Mouse (Mus musculus) left cerebral cortex, adult 6 months (tissue): ENCODE data around the gene Hoxa6. TPM values are rescaled to one million over a fixed set of nuclear protein-coding genes. Genes with fewer than 3 reads are reported as not detected.

Experiments
- long read RNA-seq, 2 experiments: library from polyadenylated mRNA; unstranded; transcript quantifications; one replicate each; pipeline ENCODE4 v2.0.0; 2019 to 2020
- polyA plus RNA-seq: library from polyadenylated mRNA; unstranded; fragments of <200 nt; fragmentation: Nextera tagmentation; gene quantifications from 2 replicates; pipeline ENCODE4 v1.2.3, GENCODE M21; 2021

The Hoxa6 gene
- not detected in 2 replicates for polyA plus RNA-seq
- long read RNA-seq, experiment 1, result 0 reads
- long read RNA-seq, experiment 2, result 0 reads

DNA sequence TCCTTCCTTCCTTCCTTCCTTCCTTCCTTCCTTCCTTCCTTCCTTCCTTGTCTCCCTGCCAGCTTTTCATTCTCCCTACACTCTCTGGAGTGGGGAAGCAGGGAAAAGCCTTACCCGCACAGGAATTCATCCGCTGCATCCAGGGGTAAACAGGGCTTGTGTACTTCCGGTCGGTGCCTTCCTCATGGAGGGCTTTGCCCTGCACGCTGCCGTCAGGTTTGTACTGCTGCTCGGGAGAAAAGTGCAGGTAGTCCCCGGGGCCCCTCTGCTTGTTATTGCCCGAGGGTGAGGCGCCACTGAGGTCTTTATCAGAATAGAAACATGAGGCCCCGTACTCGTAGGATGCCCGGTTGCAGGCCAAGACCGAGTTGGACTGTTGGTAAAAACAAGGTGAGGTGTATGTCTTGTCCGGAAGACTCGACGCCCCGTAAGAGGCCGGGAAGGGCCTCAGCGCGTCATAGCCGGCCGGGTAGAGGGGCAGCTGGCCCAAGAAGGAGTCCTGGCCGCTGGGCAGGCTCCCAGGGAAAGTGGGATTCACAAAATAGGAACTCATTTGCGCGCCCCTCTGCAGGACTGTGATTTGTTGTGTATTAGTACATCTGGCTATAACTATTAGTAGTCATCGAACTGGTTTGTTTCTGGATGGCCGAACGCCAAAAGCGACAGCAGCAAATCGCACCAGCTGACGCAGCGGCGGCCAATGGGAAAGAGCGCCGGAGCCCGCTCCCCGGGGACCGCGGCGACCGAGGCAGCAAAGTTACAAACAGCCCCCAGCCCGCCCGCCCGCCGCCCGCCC is at the start of gene Hoxa6:
Gene Hoxa6, minus strand, starts transcription at position 651 of the 796 bp plus-strand sequence.

DNA sequence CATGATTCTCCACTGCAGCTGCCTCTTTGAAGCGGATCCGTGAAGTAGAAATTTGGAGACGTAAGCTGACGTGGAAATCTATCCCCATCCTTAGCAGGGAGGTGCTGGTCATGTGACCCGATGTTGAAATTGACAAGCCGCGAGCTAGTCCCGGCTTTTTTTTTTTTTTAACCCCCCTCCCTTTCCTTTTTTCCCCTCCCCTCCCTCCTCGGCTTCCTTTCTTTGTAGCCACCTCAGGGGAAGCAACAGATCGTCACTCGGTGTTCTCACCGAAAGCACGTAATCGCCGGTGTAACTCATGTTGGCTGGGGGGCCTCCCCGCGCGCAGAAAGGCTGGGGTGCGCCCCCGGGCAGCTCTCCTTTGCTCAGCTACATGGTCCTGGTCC is 37.2 kb upstream of the Hoxa6 start, which contains the start of gene Hoxa11:
Gene Hoxa11, minus strand, starts transcription at position 54 of the 386 bp plus-strand sequence.

GRCm38 (mm10) chr6:52240389-52241000 is 32.0 kb upstream of the Hoxa6 start, which contains the start of gene Hoxa10:
Hoxa10 (minus strand) TSS chr6:52240854.

DNA sequence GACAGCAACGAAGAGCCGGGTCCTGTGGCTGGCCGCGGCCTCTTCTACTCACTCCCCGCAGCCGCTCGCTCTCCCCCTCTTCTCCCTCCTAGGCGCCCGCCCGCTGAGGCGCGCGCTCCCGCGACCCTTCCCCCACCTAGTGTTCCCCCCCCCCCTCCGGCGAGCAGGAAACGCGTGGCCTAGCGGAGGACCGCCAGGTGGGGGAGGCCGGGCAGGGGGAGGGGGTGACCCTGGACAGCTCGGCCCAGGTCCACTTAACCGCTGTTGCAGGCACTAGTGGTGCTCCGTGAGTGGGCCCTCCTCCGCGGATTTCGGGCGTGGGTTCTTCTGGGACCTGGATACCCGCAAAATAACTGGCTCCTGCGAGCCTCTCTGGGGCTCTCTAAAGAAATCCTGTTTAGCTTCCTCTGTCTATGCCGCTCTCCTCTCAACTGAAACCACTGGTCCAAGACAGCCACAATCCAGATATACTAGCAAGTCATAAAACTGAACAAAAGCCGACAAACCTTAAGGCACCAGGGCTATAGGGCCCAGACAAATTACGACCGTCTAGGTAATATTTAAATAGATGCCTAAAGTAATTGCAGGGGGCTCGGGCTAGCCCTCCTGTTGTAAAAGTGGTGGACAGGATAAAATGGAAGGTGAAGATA is 22.1 kb upstream of the Hoxa6 start, which contains the start of gene Hoxa9:
Gene Hoxa9, minus strand, starts transcription at position 574 of the 650 bp plus-strand sequence.

DNA sequence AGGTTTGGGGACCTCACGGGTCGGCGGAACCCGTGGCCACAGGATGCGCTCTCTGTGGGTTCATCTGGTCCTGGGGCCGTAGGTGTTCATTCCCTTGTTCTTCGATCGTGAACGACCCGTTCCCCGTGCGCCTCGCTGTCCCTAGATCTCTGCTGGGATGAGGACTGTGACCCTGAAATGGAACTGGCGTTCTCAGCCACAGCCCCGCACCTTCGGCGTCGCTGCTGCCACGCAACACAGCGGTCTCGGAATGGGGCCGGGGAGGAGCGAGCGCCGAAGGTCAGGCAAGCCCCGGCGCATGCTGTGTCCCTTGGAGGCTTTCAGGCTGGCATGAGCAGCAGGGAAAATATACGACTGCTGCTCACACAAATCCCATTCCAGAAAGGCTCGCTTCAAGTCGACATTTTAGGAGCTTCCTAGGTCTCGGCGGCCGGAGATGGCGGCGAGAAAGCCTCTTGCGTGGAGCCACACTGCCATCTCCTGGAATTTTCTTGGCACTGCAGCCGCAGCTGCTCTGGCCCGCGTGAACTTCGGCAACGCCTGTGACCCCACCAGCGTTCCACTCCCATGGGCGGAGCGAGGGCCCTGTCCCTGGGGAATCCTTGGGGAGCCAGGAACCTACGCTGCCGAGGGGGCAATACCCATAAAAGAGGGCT is 12.9 kb upstream of the Hoxa6 start, which contains the start of gene Hoxa7:
Gene Hoxa7, minus strand, starts transcription at position 518 of the 656 bp plus-strand sequence.

GRCm38 (mm10) chr6:52213119-52213986 is 4.8 kb upstream of the Hoxa6 start, which contains the start of the genes Hoxa3 and Gm28308:
Hoxa3 (minus strand) TSS chr6:52213336.
Gm28308 (minus strand) TSS chr6:52213339.

DNA sequence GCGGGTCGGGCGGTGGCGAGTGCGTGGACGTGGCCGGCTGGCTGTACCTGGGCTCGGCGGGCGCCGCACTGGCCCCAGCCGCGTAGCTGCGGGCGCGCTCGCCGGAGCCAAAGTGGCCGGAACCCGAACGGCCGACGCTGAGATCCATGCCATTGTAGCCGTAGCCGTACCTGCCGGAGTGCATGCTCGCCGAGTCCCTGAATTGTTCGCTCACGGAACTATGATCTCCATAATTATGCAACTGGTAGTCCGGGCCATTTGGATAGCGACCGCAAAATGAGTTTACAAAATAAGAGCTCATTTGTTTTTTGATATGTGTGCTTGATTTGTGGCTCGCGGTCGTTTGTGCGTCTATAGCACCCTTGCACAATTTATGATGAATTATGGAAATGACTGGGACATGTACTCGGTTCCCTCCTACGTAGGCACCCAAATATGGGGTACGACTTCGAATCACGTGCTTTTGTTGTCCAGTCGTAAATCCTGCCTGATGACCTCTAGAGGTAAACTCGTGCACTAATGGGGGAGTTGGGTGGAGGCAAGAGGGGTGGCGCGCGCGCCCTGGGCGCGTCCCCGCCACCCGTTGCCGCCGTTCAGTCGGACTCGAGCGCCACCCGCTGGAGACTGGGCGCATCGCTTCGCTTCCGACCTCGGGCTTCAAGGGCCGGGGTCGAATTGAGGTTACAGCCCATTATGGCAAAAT is 4.3 kb downstream of the Hoxa6 start, which contains the start of gene Hoxa5:
Gene Hoxa5, minus strand, starts transcription at position 538 of the 703 bp plus-strand sequence.

DNA sequence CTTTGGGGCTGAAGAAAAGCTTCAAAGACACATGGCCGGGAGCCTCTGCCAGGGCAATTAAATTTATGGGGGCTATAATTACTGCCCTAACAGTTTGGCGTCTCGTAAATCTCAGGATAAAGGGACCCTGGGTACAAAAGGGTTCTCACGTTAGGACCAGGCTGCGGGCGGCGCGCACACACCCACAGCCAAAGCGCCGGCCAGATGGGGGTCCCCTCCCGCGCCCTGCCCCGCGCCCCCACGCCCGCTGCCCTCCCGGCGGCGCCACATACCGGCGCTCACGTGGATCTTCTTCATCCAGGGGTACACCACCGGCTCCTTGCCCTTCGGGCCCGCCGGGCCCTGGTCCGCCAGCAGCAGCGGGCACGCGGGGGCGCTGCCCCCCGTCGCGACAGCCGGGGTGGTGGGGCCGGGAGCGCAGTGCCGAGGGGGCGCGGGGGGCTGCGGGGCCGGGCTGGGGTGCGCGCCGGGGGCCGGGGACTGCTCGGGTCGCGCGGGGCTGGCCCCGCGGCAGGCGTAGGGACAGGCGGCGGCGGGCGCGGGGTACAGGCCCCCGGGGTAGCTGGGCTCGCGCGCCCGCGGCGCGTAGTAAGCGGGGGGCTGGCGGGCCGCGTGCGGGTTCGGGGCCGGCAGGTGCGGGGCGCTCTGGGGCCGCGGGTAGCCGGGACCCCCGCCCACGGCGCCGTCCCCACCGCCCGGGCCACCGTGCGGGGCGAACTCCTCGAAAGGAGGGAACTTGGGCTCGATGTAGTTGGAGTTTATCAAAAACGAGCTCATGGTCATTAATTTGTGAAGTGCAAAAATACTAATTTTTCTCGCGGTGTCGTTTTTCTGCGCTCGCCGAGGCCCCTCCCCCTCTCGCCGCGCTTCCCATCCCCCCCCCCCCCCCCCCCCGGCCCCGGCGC is 17.4 kb downstream of the Hoxa6 start, which contains the start of gene Hoxa4:
Gene Hoxa4, minus strand, starts transcription at position 848 of the 905 bp plus-strand sequence.

GRCm38 (mm10) chr6:52177061-52177735 is 31.3 kb downstream of the Hoxa6 start, which contains the start of gene 5730596B20Rik:
5730596B20Rik (plus strand) TSS chr6:52177498.

DNA sequence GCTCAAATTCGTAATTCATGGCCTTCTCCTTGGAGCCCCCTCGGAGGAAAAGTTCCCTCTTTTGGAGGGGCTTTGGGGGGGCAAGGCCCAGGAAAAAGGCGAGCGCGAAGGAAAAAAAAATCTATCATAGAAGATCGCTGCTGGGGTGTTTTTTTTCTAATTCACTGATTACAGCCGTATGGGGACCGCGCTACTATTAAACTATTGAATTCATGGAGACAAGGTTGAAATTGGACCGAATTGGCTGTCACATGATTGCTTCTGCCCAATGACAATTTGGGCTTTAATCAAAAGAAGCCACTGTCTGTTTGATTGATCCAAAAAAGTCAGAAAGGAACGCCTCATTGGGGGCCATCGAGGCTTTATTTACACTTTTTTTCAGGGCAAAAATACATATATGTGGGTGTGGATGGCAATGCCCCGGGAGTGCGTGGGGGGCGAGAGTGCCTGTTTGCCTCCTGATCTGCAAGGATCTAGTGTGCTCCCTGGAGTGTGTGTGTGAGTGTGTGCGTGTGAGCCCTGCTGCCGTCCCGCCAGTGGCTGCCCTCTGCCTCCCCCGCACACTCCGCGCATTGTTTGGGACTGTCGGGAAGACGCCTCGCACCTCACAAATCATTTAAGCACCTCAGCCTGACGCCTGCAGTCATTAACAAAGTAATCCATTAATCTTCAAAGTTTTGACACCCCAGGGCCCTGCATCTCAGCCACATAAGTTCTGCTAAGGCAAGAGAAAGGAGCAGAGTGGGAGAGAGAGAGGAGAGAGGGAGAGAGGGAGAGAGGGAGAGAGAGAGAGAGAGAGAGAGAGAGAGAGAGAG is 43.7 kb downstream of the Hoxa6 start, which contains the start of gene Hoxa2:
Gene Hoxa2, minus strand, starts transcription at position 206 of the 815 bp plus-strand sequence.

GRCm38 (mm10) chr6:52158276-52159051 is 50.1 kb downstream of the Hoxa6 start, which contains the start of gene Hoxa1:
Hoxa1 (minus strand) TSS chr6:52158317.

Other genes starting within 250 kb of the Hoxa6 start
- gene Skap2, start 196.2 kb downstream of the Hoxa6 start, polyA plus RNA-seq, result 11.4 and 14.0 TPM in 2 replicates
- not detected in 2 replicates for gene Hoxa1, start 50.4 kb downstream of the Hoxa6 start, polyA plus RNA-seq
- gene Hoxa2, start 43.9 kb downstream of the Hoxa6 start, polyA plus RNA-seq, result not detected in 2 replicates
- not detected in 2 replicates for gene 5730596B20Rik, start 31.2 kb downstream of the Hoxa6 start, polyA plus RNA-seq
- not detected in 2 replicates for gene Hoxa4, start 17.0 kb downstream of the Hoxa6 start, polyA plus RNA-seq
- not detected in 2 replicates for gene Hoxa5, start 4.1 kb downstream of the Hoxa6 start, polyA plus RNA-seq
- gene Hoxa3, start 4.6 kb upstream of the Hoxa6 start, polyA plus RNA-seq, result not detected in 2 replicates
- gene Gm28308, start 4.6 kb upstream of the Hoxa6 start, polyA plus RNA-seq, result not detected in 2 replicates
- not detected in 2 replicates for gene Hoxa7, start 13.1 kb upstream of the Hoxa6 start, polyA plus RNA-seq
- gene Hoxa9, start 22.4 kb upstream of the Hoxa6 start, polyA plus RNA-seq, result not detected in 2 replicates
- gene Hoxa10, start 32.1 kb upstream of the Hoxa6 start, polyA plus RNA-seq, result not detected in 2 replicates
- gene Hoxa11, start 37.1 kb upstream of the Hoxa6 start, polyA plus RNA-seq, result not detected in 2 replicates
- not detected in 2 replicates for gene Hoxa13, start 52.2 kb upstream of the Hoxa6 start, polyA plus RNA-seq
- not detected in 2 replicates for gene Evx1, start 104.8 kb upstream of the Hoxa6 start, polyA plus RNA-seq